Mouse (Mus musculus) MEL (cell line): ENCODE data around the gene Mok. TPM values are rescaled to one million over a fixed set of nuclear protein-coding genes. Genes with fewer than 3 reads are reported as not detected.

Experiments used
- DNase-seq: peaks from one replicate; pipeline ENCODE4 v3.0.0; 2011; ENCODE audit warnings: low read depth, low spot score
- H3K27ac ChIP-seq: 2 replicates; pipeline ENCODE4 v1.5.1; 2012; ENCODE audit warnings: low read depth, mild to moderate bottlenecking, control low read depth, low read length, moderate library complexity; ENCODE audit not compliant: control insufficient read depth
- H3K27me3 ChIP-seq, 2 experiments: fragments of 150-350 bp in 1 of 2; sonication (generic) in 1 of 2; 2 replicates each; pipeline ENCODE4 v1.6.1; 2012; ENCODE audit warnings: low read length in 2 of 2, mild to moderate bottlenecking in 2 of 2, improper control_type of control experiment in 1 of 2, moderate library complexity in 1 of 2; ENCODE audit not compliant: insufficient read depth in 2 of 2, control insufficient read depth in 1 of 2
- H3K36me3 ChIP-seq, 2 experiments: 2 replicates each; pipeline ENCODE4 v1.6.1; 2012 to 2014; ENCODE audit warnings: low read length in 2 of 2, improper control_type of control experiment in 1 of 2, inconsistent platforms in 1 of 2, mild to moderate bottlenecking in 1 of 2; ENCODE audit not compliant: insufficient read depth in 2 of 2, control insufficient read depth in 1 of 2
- H3K4me1 ChIP-seq, 2 experiments: fragments of 150-350 bp in 1 of 2; sonication (generic) in 1 of 2; 2 replicates each; pipeline ENCODE4 v1.6.1; 2012; ENCODE audit warnings: low read length in 2 of 2, improper control_type of control experiment in 1 of 2, mild to moderate bottlenecking in 1 of 2; ENCODE audit not compliant: insufficient read depth in 2 of 2, control insufficient read depth in 1 of 2
- H3K4me3 ChIP-seq, 2 experiments: fragments of 150-350 bp in 1 of 2; sonication (generic) in 1 of 2; 2 replicates each; pipeline ENCODE4 v1.5.1; 2012; ENCODE audit warnings: low read depth in 2 of 2, low read length in 2 of 2, mild to moderate bottlenecking in 2 of 2, moderate library complexity in 2 of 2, control low read depth in 1 of 2, improper control_type of control experiment in 1 of 2; ENCODE audit not compliant: control insufficient read depth in 1 of 2, insufficient read depth in 1 of 2
- H3K79me2 ChIP-seq: 2 replicates; pipeline ENCODE4 v1.6.1; 2012; ENCODE audit warnings: mild to moderate bottlenecking, low read length, moderate library complexity; ENCODE audit not compliant: control insufficient read depth, poor library complexity, insufficient read depth
- H3K9ac ChIP-seq: 2 replicates; pipeline ENCODE4 v1.6.1; 2012; ENCODE audit warnings: low read depth, mild to moderate bottlenecking, control low read depth, low read length, moderate library complexity; ENCODE audit not compliant: control insufficient read depth, poor library complexity, severe bottlenecking
- H3K9me3 ChIP-seq: fragments of 150-350 bp; sonication (generic); replicated peaks from 2 replicates; pipeline ENCODE4 v1.6.1; 2012; ENCODE audit warnings: mild to moderate bottlenecking, low read length, improper control_type of control experiment, moderate library complexity; ENCODE audit not compliant: insufficient read depth
- CTCF ChIP-seq, 3 experiments: IDR thresholded peaks in 2 of 3; conservative IDR thresholded peaks in 1 of 3; 2 replicates each; pipeline ENCODE4 v1.5.1; 2011 to 2012; ENCODE audit warnings: low read length in 3 of 3, low read depth in 2 of 3, mild to moderate bottlenecking in 2 of 3, improper control_type of control experiment in 1 of 3, inconsistent platforms in 1 of 3, mixed read lengths in 1 of 3, moderate library complexity in 1 of 3; ENCODE audit not compliant: control insufficient read depth in 1 of 3, insufficient read depth in 1 of 3, poor library complexity in 1 of 3, severe bottlenecking in 1 of 3
- EP300 ChIP-seq, 2 experiments: IDR thresholded peaks; 2 replicates each; pipeline ENCODE4 v1.6.1; 2011; ENCODE audit warnings: improper control_type of control experiment in 2 of 2, low read length in 2 of 2, low read depth in 1 of 2, mild to moderate bottlenecking in 1 of 2
- GABPA ChIP-seq: IDR thresholded peaks from 2 replicates; pipeline ENCODE4 v1.6.1; 2012; ENCODE audit warnings: low read depth, mild to moderate bottlenecking, inconsistent platforms, low read length, improper control_type of control experiment, moderate library complexity
- GATA1 ChIP-seq: IDR thresholded peaks from 2 replicates; pipeline ENCODE4 v1.6.1; 2011; ENCODE audit warnings: low read depth, low read length, improper control_type of control experiment
- MAFK ChIP-seq: IDR thresholded peaks from 2 replicates; pipeline ENCODE4 v1.6.1; 2011; ENCODE audit warnings: low read depth, mild to moderate bottlenecking, low read length, improper control_type of control experiment, borderline replicate concordance
- MAZ ChIP-seq: IDR thresholded peaks from 2 replicates; pipeline ENCODE4 v1.6.1; 2012; ENCODE audit warnings: low read depth, mild to moderate bottlenecking, inconsistent platforms, low read length, improper control_type of control experiment
- MYB ChIP-seq: IDR thresholded peaks from 2 replicates; pipeline ENCODE4 v1.6.1; 2011; ENCODE audit warnings: mild to moderate bottlenecking, low read depth, low read length, improper control_type of control experiment
- NELFE ChIP-seq: IDR thresholded peaks from 2 replicates; pipeline ENCODE4 v1.6.1; 2011; ENCODE audit warnings: low read depth, low read length, improper control_type of control experiment
- NRF1 ChIP-seq: IDR thresholded peaks from 2 replicates; pipeline ENCODE4 v1.6.1; 2014; ENCODE audit warnings: low read depth, mild to moderate bottlenecking, inconsistent platforms, low read length, improper control_type of control experiment, moderate library complexity; ENCODE audit not compliant: poor library complexity, insufficient read depth, severe bottlenecking
- POLR2AphosphoS5 ChIP-seq: IDR thresholded peaks from 2 replicates; pipeline ENCODE4 v1.6.1; 2012; ENCODE audit warnings: low read depth, borderline replicate concordance, mild to moderate bottlenecking, inconsistent platforms, low read length, moderate library complexity, mixed read lengths
- RAD21 ChIP-seq: IDR thresholded peaks from 2 replicates; pipeline ENCODE4 v1.6.1; 2011; ENCODE audit warnings: mild to moderate bottlenecking, low read depth, low read length, improper control_type of control experiment
- SIN3A ChIP-seq: IDR thresholded peaks from 2 replicates; pipeline ENCODE4 v1.6.1; 2012; ENCODE audit warnings: low read length, improper control_type of control experiment, inconsistent platforms
- TAL1 ChIP-seq: IDR thresholded peaks from 2 replicates; pipeline ENCODE4 v1.6.1; 2012; ENCODE audit warnings: mild to moderate bottlenecking, inconsistent platforms, low read length, moderate library complexity, mixed read lengths
- USF2 ChIP-seq, 2 experiments: IDR thresholded peaks; 2 replicates each; pipeline ENCODE4 v1.6.1; 2011 to 2012; ENCODE audit warnings: improper control_type of control experiment in 2 of 2, low read length in 2 of 2, borderline replicate concordance in 1 of 2, inconsistent platforms in 1 of 2, low read depth in 1 of 2, mild to moderate bottlenecking in 1 of 2; ENCODE audit not compliant: insufficient read depth in 1 of 2
- polyA plus RNA-seq, 2 experiments: library from polyadenylated mRNA; stranded (reverse) in 1 of 2; unstranded in 1 of 2; fragments of >175 nt in 1 of 2; fragments of >200 nt in 1 of 2; gene quantifications; 2 replicates each; pipeline versions ENCODE4 v1.2.1 to v1.2.4; 2012; ENCODE audit warnings: low replicate concordance in 2 of 2, low read depth in 1 of 2; ENCODE audit not compliant: insufficient read length in 2 of 2, insufficient read depth in 1 of 2, missing spikeins in 1 of 2
- total RNA-seq: library from RNA; depleted of rRNA; stranded (reverse); fragments of 300-350 nt; gene quantifications from 2 replicates; pipeline ENCODE4 v1.2.3, GENCODE M21; 2012

The Mok gene
- total and polyA plus RNA-seq, 3 experiments, result 0.39 to 1.6 TPM; not detected in 1

GRCm38 (mm10) chr12:110771961-110772360 lies 68.8 kb downstream of the Mok start:
- Histone ChIP-seq H3K4me3 (no peak overlapping the region), H3K9me3 (no peaks in the 10 kb centered on the region), H3K4me1 (peaks cover 3 to 19% of the 10 kb centered on the region in 2 experiments; a peak in 3 of 4 replicates), H3K36me3 (peaks cover 2 to 18% of the 10 kb centered on the region in 2 experiments), H3K27ac (no peak overlapping the region), H3K9ac (no peak overlapping the region), H3K79me2 (peaks cover 15% of the 10 kb centered on the region)
- no peak for DNase-seq
- no peak for TF ChIP-seq POLR2AphosphoS5
- TF ChIP-seq, all 39 proteins: peak for 0
- H3K27me3 ChIP-seq, result no peaks in the 10 kb centered on the region

- Histone ChIP-seq H3K27me3 (no peaks in the 10 kb centered on the region), H3K79me2 (peaks cover 12% of the 10 kb centered on the region), H3K4me1 (peaks cover 3 to 11% of the 10 kb centered on the region in 2 experiments; a peak in 3 of 4 replicates), H3K27ac (no peak overlapping the region), H3K9me3 (no peaks in the 10 kb centered on the region), H3K36me3 (peaks cover 2 to 13% of the 10 kb centered on the region in 2 experiments; a peak in 3 of 4 replicates), H3K9ac (no peak overlapping the region), H3K4me3 (no peak overlapping the region)
- DNase-seq, result peak; percentile 46
- TF ChIP-seq NRF1, result no peak
- no peak for TF ChIP-seq EP300 (IDR thresholded peaks at IDR 0.05; ENCODE audit: low read depth in 1 of 2, low read length in 2 of 2)
- no peak for TF ChIP-seq CTCF (IDR thresholded peaks at IDR 0.05 in 2 of 3, conservative IDR thresholded peaks at IDR 0.05 in 1 of 3; ENCODE audit: control insufficient read depth in 1 of 3, insufficient read depth in 1 of 3, low read depth in 2 of 3, low read length in 3 of 3, poor library complexity in 1 of 3, severe bottlenecking in 1 of 3)
- TF ChIP-seq NELFE, result no peak
- no peak for TF ChIP-seq USF2 (IDR thresholded peaks at IDR 0.05; ENCODE audit: borderline replicate concordance in 1 of 2, insufficient read depth in 1 of 2, low read depth in 1 of 2, low read length in 2 of 2)
- TF ChIP-seq GABPA, result no peak
- TF ChIP-seq MAZ, result no peak
- TF ChIP-seq RAD21, result no peak
- TF ChIP-seq MYB, result no peak
- no peak for TF ChIP-seq TAL1
- TF ChIP-seq GATA1, result no peak
- TF ChIP-seq SIN3A, result no peak
- no peak for TF ChIP-seq MAFK
Measured at GRCm38 (mm10) chr12:110770479-110771247, 70.1 kb downstream of the Mok start.
